Mouse (Mus musculus) kidney, postnatal 36 days (tissue): Measurements from ENCODE around the gene Chrm2.

Experiments
- DNase-seq, 2 experiments: peaks; one replicate each; pipeline ENCODE4 v3.0.0; 2021 to 2022; ENCODE audit warnings: mixed read lengths in 2 of 2

The Chrm2 gene

GRCm38 (mm10) chr6:36387612-36388400 lies at the start of gene Chrm2:
Gene Chrm2, plus strand, starts transcription at chr6:36388084.
- peak in 1 of 2 experiments; percentile 4 for DNase-seq

- DNase-seq = no peak
These were observed 13.9 kb upstream of the Chrm2 start for GRCm38 (mm10) chr6:36373983-36374382.

- DNase-seq = no peak
These were observed 9.9 kb upstream of the Chrm2 start for GRCm38 (mm10) chr6:36377936-36378335.

- DNase-seq = no peak
These were observed 3.8 kb upstream of the Chrm2 start for GRCm38 (mm10) chr6:36384102-36384501.

- DNase-seq = peak in 1 of 2 experiments; percentile 2
These were observed 746 bp downstream of the Chrm2 start for GRCm38 (mm10) chr6:36388401-36389259.

GRCm38 (mm10) chr6:36389260-36389965 lies 1.5 kb downstream of the Chrm2 start:
- no peak for DNase-seq

GRCm38 (mm10) chr6:36393705-36394104 lies 5.8 kb downstream of the Chrm2 start:
- DNase-seq = no peak

- peak; percentile 8 to 30 for DNase-seq
These were observed 17.3 kb downstream of the Chrm2 start for GRCm38 (mm10) chr6:36405139-36405538.

GRCm38 (mm10) chr6:36409016-36409415 lies 21.1 kb downstream of the Chrm2 start:
- DNase-seq = no peak

- no peak for DNase-seq
These were observed 22.2 kb downstream of the Chrm2 start for GRCm38 (mm10) chr6:36410057-36410456.

GRCm38 (mm10) chr6:36419716-36420115 lies 31.8 kb downstream of the Chrm2 start:
- no peak for DNase-seq

GRCm38 (mm10) chr6:36437964-36438363 lies 50.1 kb downstream of the Chrm2 start:
- DNase-seq = no peak

- no peak for DNase-seq
These were observed 51.3 kb downstream of the Chrm2 start for GRCm38 (mm10) chr6:36439218-36439617.

- DNase-seq = no peak
These were observed 63.6 kb downstream of the Chrm2 start for GRCm38 (mm10) chr6:36451480-36451879.

- no peak for DNase-seq
These were observed 67.2 kb downstream of the Chrm2 start for GRCm38 (mm10) chr6:36455071-36455470.

GRCm38 (mm10) chr6:36457015-36457414 lies 69.1 kb downstream of the Chrm2 start:
- DNase-seq = no peak

GRCm38 (mm10) chr6:36464008-36464407 lies 76.1 kb downstream of the Chrm2 start:
- DNase-seq = no peak

GRCm38 (mm10) chr6:36484132-36484665 lies 96.3 kb downstream of the Chrm2 start:
- no peak for DNase-seq

GRCm38 (mm10) chr6:36507008-36507663 lies 119.3 kb downstream of the Chrm2 start:
- no peak for DNase-seq

- DNase-seq = peak in 1 of 2 experiments; percentile 0
These were observed 120.1 kb downstream of the Chrm2 start for GRCm38 (mm10) chr6:36507946-36508345.

- DNase-seq = no peak
These were observed 120.6 kb downstream of the Chrm2 start for GRCm38 (mm10) chr6:36508469-36508868.

- no peak for DNase-seq
These were observed 128.6 kb downstream of the Chrm2 start for GRCm38 (mm10) chr6:36516508-36516907.
